Mouse (Mus musculus) kidney, postnatal 0 days (tissue): ENCODE results near the gene Adgrg5. TPM values are rescaled to one million over a fixed set of nuclear protein-coding genes. Genes with fewer than 3 reads are reported as not detected.

Source experiments
- ATAC-seq: fragments of 200-750 bp; cut with Nextera tagmentation; replicated peaks from 2 replicates; pipeline ENCODE4 v1.8.0; 2017; ENCODE audit warnings: low read depth, moderate number of reproducible peaks, moderate TSS enrichment, moderate library complexity; ENCODE audit not compliant: low FRiP score
- DNase-seq: peaks from one replicate; pipeline ENCODE4 v3.0.0-alpha.2; 2016; ENCODE audit warnings: low spot score
- H3K27ac ChIP-seq: fragments of 300-500 bp; sonication (generic); 2 replicates; pipeline ENCODE4 v1.5.1; 2014; ENCODE audit warnings: mild to moderate bottlenecking
- H3K27me3 ChIP-seq: fragments of 300-500 bp; sonication (generic); 2 replicates; pipeline ENCODE4 v1.6.1; 2014; ENCODE audit warnings: low read length, mixed read lengths; ENCODE audit not compliant: insufficient read depth
- H3K36me3 ChIP-seq: fragments of 300-500 bp; sonication (generic); 2 replicates; pipeline ENCODE4 v1.6.1; 2014; ENCODE audit warnings: low read length, mixed read lengths; ENCODE audit not compliant: insufficient read depth
- H3K4me1 ChIP-seq: fragments of 300-500 bp; sonication (generic); replicated peaks from 2 replicates; pipeline ENCODE4 v1.6.1; 2014; ENCODE audit warnings: antibody characterized with exemption, low read length, mixed read lengths; ENCODE audit not compliant: insufficient read depth
- H3K4me2 ChIP-seq: fragments of 300-500 bp; sonication (generic); 2 replicates; pipeline ENCODE4 v1.6.1; 2014; ENCODE audit warnings: mild to moderate bottlenecking, low read length, moderate library complexity, mixed read lengths
- H3K4me3 ChIP-seq: fragments of 300-500 bp; sonication (generic); replicated peaks from 2 replicates; pipeline ENCODE4 v1.5.1; 2014; ENCODE audit warnings: low read depth, low read length
- H3K9ac ChIP-seq: fragments of 300-500 bp; sonication (generic); 2 replicates; pipeline ENCODE4 v1.6.1; 2014; ENCODE audit warnings: low read depth, low read length
- H3K9me3 ChIP-seq: fragments of 300-500 bp; sonication (generic); replicated peaks from 2 replicates; pipeline ENCODE4 v1.6.1; 2016; ENCODE audit warnings: low read length, inconsistent platforms, mixed read lengths
- CTCF ChIP-seq: IDR thresholded peaks from 2 replicates; pipeline ENCODE4 v1.5.1; 2016; ENCODE audit warnings: antibody characterized with exemption, low read depth, mild to moderate bottlenecking, moderate library complexity
- WGBS: fragments of 180-500 bp; shearing (Covaris S2); extraction: QIAGEN DNeasy Blood & Tissue Kit; methylation state at CpG from one replicate; pipeline ENCODE4 v1.1.7; 2014; 5-methylcytosine and 5-hydroxymethylcytosine counted together
- polyA plus RNA-seq: library from polyadenylated mRNA; unstranded; fragments of >200 nt; fragmentation: Nextera tagmentation; extraction: Ambion mirVana; gene quantifications from 2 replicates; pipeline ENCODE4 v1.2.1, GENCODE M21; 2015

Adgrg5 gene
- polyA plus RNA-seq, 1 experiment from 2014 or later = not detected

DNA sequence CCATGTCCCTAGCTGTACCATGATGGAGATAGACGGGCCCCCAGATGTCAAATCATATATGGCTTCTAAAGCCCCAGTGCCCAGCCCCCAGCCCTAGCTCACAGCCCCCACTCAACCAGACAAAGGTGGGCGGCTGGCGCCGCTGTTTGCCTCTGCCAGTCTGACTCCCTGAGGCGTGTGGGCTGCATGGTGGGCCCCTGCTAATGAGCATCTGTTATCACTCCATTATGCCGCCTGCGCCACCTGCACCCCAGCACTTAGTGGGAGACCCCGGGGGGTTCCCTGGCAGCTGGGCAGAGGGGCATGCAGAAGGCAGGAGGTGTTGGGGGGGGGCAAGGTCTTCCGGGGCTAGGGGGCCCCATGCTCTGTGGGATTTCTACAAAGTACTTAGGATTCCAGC lies 54.6 kb downstream of the Adgrg5 start:
- Histone ChIP-seq H3K9ac (peak overlapping the region; percentile 68), H3K4me2 (peak overlapping the region; percentile 49), H3K36me3 (no peaks in the 10 kb centered on the region), H3K4me3 (peak overlapping the region; percentile 45), H3K9me3 (no peaks in the 10 kb centered on the region), H3K4me1 (peaks cover 10% of the 10 kb centered on the region; the same call in 1 of the 2 replicates), H3K27ac (peak overlapping the region; percentile 97), H3K27me3 (no peaks in the 10 kb centered on the region)
- ATAC-seq (no peak), DNase-seq (no peak)
- TF ChIP-seq CTCF = no peak
- WGBS = 49% methylated on average over 9 of the region's 9 CpGs

DNA sequence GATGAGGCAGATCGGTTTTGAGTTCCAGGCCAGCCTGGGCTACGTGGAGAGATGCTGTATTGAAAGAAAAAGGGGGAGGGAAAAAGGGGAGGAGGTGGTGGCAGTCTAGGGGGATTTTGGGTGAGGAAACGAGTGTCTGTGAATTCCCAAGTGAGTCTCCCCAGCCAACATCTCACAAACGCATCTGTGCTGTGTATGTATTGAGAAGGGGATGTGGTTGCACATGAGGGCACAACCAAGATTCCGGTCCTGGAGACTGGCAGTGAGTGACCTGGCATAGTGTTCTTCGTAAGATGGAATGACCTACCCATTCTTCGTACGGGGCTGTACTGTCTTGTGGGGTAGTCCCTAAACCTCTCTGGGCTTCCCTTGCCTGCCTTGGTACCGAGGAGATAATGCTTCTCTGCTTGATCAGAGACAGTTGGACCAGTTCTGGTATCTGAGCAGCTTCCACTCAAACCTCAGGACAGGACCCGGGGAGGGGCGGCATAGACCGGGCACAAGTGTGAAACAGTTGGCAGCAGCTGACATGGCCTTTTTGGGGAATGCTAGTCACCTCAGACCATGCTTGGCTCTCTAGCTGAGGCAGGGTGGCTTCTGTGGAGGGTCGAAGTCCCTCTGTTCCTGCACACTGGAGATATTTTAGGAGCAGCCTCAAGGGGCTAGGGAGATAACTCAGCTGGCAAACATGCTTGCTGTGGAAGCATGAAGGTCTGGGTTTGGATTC lies 55.3 kb downstream of the Adgrg5 start:
- ATAC-seq (no peak), DNase-seq (no peak)
- Histone ChIP-seq H3K27me3 (no peaks in the 10 kb centered on the region), H3K4me2 (peak overlapping the region; percentile 49), H3K36me3 (no peaks in the 10 kb centered on the region), H3K9ac (peak overlapping the region; percentile 68; the same call in 1 of the 2 replicates), H3K27ac (peak overlapping the region; percentile 97), H3K4me3 (peak overlapping the region; percentile 45), H3K9me3 (no peaks in the 10 kb centered on the region), H3K4me1 (peaks cover 14% of the 10 kb centered on the region)
- no peak for TF ChIP-seq CTCF
- 71% methylated on average over 13 of the region's 13 CpGs for WGBS

DNA sequence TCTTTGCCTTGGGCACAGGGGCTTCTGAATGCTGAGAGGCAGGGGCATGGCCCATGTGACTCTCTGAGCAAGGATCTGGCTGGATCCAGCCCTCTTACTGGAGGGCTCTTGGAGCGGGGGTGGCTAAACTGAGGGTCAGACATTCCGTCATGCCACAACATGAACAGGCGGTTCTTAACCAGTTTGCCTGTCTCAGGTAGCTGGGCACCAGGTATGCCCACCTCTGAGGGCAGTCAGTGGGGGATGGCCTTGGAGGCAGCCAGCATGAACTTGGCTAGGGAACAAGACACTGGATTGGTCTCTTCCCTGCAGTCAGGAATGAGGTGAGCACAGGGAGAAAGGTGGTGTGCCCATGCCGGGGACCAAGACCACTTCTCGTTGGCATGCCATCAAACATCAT lies 56.7 kb downstream of the Adgrg5 start:
- H3K9me3 ChIP-seq = no peaks in the 10 kb centered on the region
- no peak for TF ChIP-seq CTCF
- no peaks in the 10 kb centered on the region for H3K36me3 ChIP-seq
- no peaks in the 10 kb centered on the region for H3K27me3 ChIP-seq
- DNase-seq (peak; percentile 47), ATAC-seq (peak; percentile 75)
- H3K9ac ChIP-seq = no peak overlapping the region
- H3K4me1 ChIP-seq = peaks cover 26% of the 10 kb centered on the region
- H3K27ac ChIP-seq = peak overlapping the region; percentile 97
- H3K4me3 ChIP-seq = no peak overlapping the region
- 63% methylated on average over 5 of the region's 5 CpGs for WGBS
- H3K4me2 ChIP-seq = peak overlapping the region; percentile 49

- Histone ChIP-seq H3K27me3 (no peaks in the 10 kb centered on the region), H3K4me3 (0 out of 2 replicates have a peak overlapping the region, but pooled peaks have one; percentile 7), H3K9ac (peak overlapping the region; percentile 31; the same call in 1 of the 2 replicates), H3K4me1 (peaks cover 31% of the 10 kb centered on the region), H3K36me3 (no peaks in the 10 kb centered on the region), H3K27ac (peak overlapping the region; percentile 97), H3K4me2 (peak overlapping the region; percentile 37), H3K9me3 (no peaks in the 10 kb centered on the region)
- ATAC-seq = no peak
- no peak for TF ChIP-seq CTCF
- WGBS = 43% methylated on average over 8 of the region's 8 CpGs
- no peak for DNase-seq
Observed at GRCm38 (mm10) chr8:94980976-94981375, 57.5 kb downstream of the Adgrg5 start.

- Histone ChIP-seq H3K36me3 (no peaks in the 10 kb centered on the region), H3K4me3 (no peak overlapping the region), H3K27ac (peak overlapping the region; percentile 97), H3K9me3 (no peaks in the 10 kb centered on the region), H3K27me3 (no peaks in the 10 kb centered on the region), H3K9ac (0 out of 2 replicates have a peak overlapping the region, but pooled peaks have one; percentile 1), H3K4me1 (peaks cover 31% of the 10 kb centered on the region), H3K4me2 (peak overlapping the region; percentile 6; the same call in 1 of the 2 replicates)
- ATAC-seq (no peak), DNase-seq (no peak)
- no peak for TF ChIP-seq CTCF
- WGBS = 68% methylated on average over 7 of the region's 7 CpGs
Observed at GRCm38 (mm10) chr8:94981848-94982247, 58.4 kb downstream of the Adgrg5 start.

- Histone ChIP-seq H3K9ac (0 out of 2 replicates have a peak overlapping the region, but pooled peaks have one; percentile 31), H3K4me1 (peaks cover 31% of the 10 kb centered on the region), H3K27me3 (no peaks in the 10 kb centered on the region), H3K4me3 (no peak overlapping the region), H3K27ac (peak overlapping the region; percentile 85), H3K4me2 (peak overlapping the region; percentile 31; the same call in 1 of the 2 replicates), H3K36me3 (no peaks in the 10 kb centered on the region), H3K9me3 (no peaks in the 10 kb centered on the region)
- ATAC-seq = no peak
- no peak for TF ChIP-seq CTCF
- DNase-seq = peak; percentile 31
- WGBS = 13% methylated on average over 5 of the region's 5 CpGs
Observed at GRCm38 (mm10) chr8:94983146-94983545, 59.7 kb downstream of the Adgrg5 start.
